Mouse (Mus musculus) spleen, embryonic (tissue): ENCODE results near the gene Cmtm2b.

Experiments used
- CTCF ChIA-PET: fragments of 350-600 bp; sonication (Branson Sonifier 250); formaldehyde crosslinking; loops from one replicate; lab custom pipeline; 2022; lab: Charles Lee

The Cmtm2b gene

GRCm38 (mm10) chr8:104379301-104379836, 57.3 kb downstream of the Cmtm2b start:
- CTCF ChIA-PET = no interaction called here

- CTCF ChIA-PET = no interaction called here
Observed at GRCm38 (mm10) chr8:104380269-104380668, 58.2 kb downstream of the Cmtm2b start.
